Mouse (Mus musculus): ENCODE data around the gene Adamtsl4.
"Not testable (repeated sequence)": the region's sequence is repeated elsewhere in the genome, so short reads cannot be mapped to it uniquely, and the experiment has no call there.

Adamtsl4 gene

GRCm38 (mm10) chr3:95658868-95659712 is 28.6 kb downstream of the Adamtsl4 start:
- peak; percentile 73 to 74 for DNase-seq

- peak; percentile 95 to 97 for DNase-seq
Observed at GRCm38 (mm10) chr3:95658236-95658867, 29.4 kb downstream of the Adamtsl4 start, which contains the start of gene Mcl1. Gene Mcl1 (plus strand): TSS chr3:95658788.

DNA sequence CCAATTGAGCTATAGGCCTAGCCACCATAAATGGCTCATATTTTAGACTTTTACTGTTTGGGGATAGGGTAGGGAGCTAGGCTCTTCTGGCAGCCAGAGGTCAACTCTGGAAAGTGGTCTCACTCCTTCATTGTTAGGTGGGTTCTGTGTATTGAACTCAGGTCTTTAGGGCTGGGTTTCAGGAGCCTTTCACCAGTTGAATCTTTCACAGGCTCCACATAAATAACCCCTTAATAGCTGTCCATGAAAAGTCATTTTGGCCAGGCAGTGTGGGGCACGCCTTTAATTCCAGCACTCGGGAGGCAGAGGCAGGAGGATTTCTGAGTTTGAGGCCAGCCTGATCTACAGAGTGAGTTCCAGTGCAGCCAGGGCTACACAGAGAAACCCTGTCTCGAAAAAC is 30.0 kb downstream of the Adamtsl4 start:
- DNase-seq: no peak

DNA sequence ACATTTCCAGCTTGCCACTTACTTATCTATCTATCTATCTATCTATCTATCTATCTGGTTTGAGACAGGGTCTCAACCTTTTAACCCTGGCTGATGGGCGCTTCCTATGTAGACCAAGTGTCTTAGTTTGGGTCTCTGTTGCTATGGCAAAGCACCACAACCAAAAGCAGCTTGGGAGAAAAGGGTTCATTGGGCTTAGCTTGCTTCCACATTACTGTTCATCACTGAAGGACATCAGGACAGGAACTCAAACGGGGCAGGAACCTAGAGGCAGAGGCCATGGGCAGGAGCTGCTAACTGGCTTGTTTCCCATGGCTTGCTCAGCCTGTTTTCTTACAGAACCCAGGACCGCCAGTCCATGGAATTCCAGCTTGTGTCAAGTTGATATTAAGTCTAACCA is 30.6 kb downstream of the Adamtsl4 start:
- no peak for DNase-seq

DNA sequence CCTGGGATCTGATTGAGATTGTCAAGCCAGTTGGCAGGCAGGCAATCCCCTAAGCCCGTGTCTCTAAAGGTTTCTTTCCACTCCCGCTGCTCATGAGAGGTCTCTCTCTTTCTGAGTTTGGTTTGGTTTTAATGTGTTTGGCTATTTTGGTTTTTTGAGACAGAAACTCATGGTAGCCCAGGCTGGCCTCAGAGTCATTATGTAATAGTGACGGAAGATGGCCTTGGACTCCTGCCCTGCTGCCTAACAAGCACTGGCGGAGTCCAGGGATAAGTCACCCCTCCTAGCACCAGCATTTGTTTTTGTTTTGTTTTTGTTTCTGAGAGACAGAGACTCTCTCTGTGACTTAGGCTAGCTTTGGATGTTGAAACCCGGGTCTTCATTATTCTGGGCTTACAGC is 32.3 kb downstream of the Adamtsl4 start:
- DNase-seq: no peak

- DNase-seq: not testable (repeated sequence)
Observed at GRCm38 (mm10) chr3:95654371-95654770, 33.3 kb downstream of the Adamtsl4 start.

GRCm38 (mm10) chr3:95653473-95654034 is 34.2 kb downstream of the Adamtsl4 start:
- DNase-seq: no peak

- DNase-seq: no peak
Observed at GRCm38 (mm10) chr3:95652871-95653270, 34.8 kb downstream of the Adamtsl4 start.

GRCm38 (mm10) chr3:95652204-95652811 is 35.4 kb downstream of the Adamtsl4 start:
- DNase-seq: no peak

DNA sequence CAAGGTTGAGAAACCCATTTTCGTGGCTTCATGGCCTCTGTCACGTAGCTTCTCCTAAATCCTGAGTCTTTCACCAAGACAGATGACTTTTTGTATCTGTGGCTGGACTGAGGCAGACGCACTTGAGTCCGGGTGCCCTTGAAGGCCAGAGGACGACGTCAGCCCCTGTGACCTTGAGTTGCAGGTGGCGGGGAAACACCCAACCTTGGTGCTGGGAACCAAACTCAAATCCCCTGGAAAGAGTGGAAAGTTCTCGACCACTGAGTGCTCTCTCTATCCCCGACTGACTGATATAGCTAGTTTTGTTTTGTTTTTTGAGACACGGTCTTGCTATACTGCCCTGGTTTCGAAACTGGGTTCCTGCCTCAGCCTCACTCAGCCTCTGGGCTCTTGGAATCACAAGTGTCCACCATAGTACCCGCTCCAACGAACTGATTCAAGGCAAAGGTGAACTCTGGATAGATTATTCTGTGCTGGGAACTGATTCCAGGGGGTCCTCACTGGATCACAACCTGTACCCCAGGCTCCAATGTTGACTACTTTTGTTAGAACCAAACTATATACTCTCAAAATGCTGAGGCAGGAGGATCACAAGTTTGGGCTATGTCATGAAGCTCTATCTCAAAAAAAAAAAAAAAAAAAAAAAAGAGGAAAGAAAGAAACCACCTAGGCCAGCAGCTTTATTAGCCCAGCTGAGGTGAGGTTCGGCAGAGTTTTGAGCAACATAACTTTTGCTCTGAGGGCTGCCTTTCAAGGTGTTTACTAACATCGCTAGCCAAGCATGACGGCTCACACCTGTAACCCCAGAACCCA is 36.1 kb downstream of the Adamtsl4 start:
- DNase-seq: no peak

DNA sequence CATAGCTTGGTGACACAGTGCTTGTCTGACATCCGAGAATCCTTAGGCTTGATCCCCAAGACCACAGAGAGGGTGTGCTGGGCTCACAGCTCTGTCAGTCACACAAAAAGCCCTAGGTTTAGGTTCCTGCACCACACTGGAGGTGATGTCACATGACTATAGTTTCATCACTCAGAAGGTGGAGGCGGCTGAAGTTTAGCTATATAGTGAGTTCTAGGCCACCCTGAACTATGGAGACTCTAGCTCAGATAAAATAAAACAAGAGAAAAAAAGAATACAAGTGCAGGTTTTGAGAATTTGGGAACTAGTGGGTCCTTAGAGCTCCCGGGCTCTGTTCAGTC is 36.7 kb downstream of the Adamtsl4 start:
- DNase-seq: no peak

DNA sequence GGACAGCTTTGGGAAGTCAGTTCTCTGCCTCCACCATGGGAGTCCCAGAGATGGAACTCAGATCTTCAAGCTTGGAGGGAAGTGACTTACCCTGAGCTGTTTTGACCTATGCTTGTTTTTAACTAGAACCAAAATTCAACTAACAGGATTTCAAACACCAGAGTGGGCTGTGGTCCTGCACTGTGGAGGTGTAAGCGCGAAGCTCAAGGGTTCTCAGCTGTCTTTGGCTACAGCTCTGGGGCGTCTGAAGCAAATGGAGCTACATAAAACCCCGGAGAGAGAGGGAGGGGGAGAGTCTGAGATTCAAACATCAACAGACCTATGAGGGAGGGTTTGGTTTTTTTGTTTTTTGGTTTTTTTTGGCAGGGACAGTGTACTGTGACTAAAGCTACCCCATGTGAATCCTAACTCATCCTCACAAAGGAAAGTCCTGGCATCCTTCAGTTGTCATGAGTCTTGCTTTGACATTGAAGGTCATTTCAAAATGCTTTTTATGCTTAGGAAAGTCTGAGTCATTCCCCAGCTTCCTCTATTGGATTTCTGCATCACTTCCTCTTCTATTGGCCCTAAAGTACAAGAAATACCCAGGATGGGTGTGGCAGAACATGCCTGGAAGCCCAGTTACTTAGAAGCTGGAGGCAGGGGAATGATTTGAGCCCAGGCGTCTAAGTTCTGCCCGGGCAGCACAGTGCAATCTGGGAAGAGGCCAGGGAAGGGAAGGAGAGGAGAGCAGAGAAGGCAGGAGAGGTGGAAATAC is 37.3 kb downstream of the Adamtsl4 start:
- no peak for DNase-seq

- no peak for DNase-seq
Observed at GRCm38 (mm10) chr3:95648016-95648415, 39.7 kb downstream of the Adamtsl4 start.

- DNase-seq: no peak
Observed at GRCm38 (mm10) chr3:95645313-95646235, 42.1 kb downstream of the Adamtsl4 start.

GRCm38 (mm10) chr3:95643097-95643496 is 44.6 kb downstream of the Adamtsl4 start:
- DNase-seq: no peak

DNA sequence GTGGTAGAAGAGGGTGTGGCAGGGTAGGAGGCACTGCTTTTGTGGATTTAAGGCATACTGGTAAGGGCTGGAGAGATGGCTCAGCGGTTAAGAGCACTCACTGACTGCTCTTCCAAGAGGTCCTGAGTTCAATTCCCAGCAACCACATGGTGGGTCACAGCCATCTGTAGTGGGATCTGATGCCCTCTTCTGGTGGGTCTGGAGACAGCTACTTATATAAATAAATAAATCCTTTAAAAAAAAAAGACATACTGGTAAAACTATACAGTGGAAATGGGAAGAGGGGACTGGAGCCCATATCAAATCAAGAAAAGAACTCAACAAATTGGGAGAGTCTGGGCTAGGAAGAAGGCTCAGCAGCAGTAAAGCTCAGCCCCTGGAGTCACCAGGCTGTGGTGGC is 48.0 kb downstream of the Adamtsl4 start:
- no peak for DNase-seq

- no peak for DNase-seq
Observed at GRCm38 (mm10) chr3:95636072-95636471, 51.6 kb downstream of the Adamtsl4 start.

- DNase-seq: no peak
Observed at GRCm38 (mm10) chr3:95635636-95636035, 52.1 kb downstream of the Adamtsl4 start.

DNA sequence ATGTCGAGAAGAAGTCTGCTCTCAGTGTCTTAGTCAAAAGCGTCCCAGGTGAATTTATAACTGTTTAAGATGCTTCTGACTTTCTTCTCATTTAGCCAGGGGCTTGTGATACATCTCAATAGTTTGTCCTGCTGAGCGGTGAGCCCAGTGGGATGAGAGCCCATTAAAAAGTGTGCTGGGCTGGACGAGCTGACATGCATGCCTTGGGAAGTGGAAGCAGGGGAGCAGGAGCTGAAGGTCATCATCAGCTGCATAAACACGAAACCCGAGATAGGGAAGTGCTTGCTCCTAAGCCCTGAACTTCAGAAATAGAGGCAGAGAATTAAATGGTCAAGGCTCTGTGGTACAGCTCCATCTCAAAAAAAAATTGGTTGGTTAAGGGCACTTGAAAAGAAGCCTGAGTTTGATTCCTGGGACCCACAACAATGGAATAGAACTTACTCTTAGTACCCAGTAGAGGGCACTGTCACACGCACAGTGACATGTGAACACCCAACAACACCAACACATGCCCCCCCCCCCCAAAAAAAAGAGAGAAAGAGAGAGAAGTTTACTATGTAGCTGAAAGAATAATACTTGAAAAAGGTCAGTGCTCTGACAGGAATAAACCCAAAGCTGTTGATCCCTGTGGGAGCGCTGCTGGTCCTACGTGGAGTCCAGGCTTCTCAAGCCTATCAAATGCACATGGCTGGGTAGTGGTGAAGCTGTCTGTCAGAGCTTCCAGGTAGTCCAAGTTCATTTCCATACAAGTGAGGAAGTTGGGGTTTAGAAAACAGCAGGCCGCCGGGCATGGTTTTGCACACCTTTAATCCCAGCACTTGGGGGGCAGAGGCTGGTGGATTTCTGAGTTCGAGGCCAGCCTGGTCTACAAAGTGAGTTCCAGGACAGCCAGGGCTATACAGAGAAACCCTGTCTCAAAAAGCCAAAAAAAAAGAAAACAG is 54.8 kb downstream of the Adamtsl4 start:
- DNase-seq: peak in 1 of 2 experiments; percentile 25

DNA sequence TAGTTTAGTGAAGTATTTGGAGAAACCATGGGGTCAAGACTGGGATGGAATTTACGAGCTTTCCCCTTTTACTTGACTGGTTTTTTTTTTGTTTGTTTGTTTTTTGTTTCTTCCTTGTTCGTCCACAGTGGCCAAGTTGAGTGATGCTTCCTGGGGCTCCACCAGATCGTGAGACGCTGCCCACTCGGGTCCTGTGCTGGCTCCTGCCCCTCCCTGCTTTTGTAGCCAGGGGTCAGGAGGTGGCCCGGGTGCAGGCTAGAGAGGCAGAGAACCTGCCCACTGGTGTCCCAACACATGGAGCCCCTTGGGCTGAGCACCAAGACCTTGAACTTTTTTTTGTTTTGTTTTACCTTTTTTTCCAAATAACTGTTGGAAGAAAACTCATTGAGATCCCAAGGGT is 56.4 kb downstream of the Adamtsl4 start:
- no peak for DNase-seq
